Mouse (Mus musculus) activated CD4-positive, CD25-positive, alpha-beta regulatory T cell, adult 4 months (primary cell): ENCODE measurements around the gene Tnfrsf12a. TPM values are rescaled to one million over a fixed set of nuclear protein-coding genes. Genes with fewer than 3 reads are reported as not detected.

ENCODE experiments used
- ATAC-seq: one replicate; pipeline ENCODE4 v1.8.0; 2017
- polyA plus RNA-seq, 2 experiments: library from polyadenylated mRNA; unstranded; fragments of 100-300 nt; shearing (Covaris generic); gene quantifications; one replicate each; pipeline ENCODE4 v1.2.1; 2017

The Tnfrsf12a gene
- 1 to 10 TPM; 5.6 to 6.5 TPM for polyA plus RNA-seq

DNA sequence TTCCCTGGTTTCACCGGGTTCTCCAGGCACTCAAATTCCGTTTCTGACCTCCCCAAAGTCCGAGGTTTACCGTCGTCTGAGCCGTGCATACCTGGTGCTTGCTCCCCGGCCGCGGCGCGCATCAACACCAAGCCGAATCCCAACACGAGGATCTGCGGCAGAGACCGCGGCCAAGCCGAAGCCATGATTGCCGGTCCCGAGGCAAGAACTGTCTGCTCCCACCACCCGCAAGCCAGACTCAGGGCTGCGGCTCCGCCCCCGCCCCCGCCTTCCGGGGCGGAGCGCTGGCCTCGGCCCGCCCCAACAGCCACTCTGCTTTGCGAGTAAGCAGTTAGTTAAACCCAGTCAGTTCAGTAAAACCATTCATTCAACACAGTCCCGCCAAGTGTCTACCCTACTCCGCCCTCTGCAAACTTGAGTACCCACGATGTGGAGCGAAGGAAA lies at the start of gene Tnfrsf12a:
Gene Tnfrsf12a, minus strand, starts transcription at position 233 of the 444 bp plus-strand sequence.
- peak; percentile 59 for ATAC-seq

DNA sequence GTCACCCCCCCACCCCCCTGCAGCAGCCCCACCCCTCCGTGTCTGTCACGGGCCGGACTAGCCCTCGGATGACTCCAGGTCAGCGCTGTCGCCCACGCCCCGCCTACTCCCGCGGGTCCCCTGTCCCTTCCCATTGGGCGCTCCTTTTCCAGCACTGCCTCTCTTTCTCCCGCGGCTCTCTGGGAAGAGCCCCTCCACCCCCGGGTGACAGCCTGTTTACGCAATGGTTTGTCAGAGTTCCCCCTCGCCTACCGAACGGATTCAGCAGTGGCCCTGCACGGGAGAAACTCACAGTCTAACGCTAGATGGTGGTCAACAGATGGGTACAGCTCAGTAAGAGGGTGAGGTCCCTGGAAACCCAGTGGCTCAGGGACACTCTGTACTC lies 49.5 kb upstream of the Tnfrsf12a start:
- ATAC-seq, result no peak

DNA sequence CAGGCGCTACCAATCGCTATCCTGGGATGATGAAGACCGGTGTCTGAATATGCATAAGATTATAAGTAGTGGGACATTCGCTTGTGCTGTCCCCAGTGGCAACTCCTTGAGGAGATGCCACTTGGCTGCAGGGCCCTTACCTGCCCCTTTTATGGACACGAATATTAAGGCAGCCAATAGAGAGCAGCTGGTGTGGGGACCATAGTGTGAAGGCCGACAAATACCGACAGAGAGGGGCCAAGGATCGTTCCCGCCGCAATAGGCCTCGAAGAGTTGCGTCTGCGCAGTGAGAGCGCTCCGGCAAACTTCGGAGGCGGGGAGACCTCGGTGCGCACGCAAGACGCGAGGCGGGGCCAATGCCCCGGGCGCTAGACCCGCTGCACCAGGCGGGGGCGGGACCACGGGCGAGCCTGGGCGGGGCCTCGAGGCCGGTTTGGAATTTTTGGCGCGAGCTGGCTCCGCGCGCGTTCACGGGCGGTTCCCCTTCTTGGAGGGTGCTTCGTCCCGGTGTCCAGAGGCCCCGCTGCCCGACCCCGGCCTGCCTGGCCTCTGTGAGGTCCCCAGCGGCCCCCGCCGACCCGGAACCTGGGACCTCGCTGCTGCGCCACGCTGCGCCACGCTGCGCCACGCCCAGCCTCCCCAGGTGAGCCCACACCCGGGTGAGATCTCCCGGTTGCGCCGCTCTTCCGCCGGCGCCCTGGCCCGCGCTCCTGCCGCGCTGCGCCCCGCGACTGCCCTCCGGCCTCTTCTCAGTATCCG lies 48.9 kb upstream of the Tnfrsf12a start, which contains the start of gene Pkmyt1:
Gene Pkmyt1, plus strand, starts transcription at position 338 of the 759 bp plus-strand sequence.
- ATAC-seq, result peak; percentile 91

DNA sequence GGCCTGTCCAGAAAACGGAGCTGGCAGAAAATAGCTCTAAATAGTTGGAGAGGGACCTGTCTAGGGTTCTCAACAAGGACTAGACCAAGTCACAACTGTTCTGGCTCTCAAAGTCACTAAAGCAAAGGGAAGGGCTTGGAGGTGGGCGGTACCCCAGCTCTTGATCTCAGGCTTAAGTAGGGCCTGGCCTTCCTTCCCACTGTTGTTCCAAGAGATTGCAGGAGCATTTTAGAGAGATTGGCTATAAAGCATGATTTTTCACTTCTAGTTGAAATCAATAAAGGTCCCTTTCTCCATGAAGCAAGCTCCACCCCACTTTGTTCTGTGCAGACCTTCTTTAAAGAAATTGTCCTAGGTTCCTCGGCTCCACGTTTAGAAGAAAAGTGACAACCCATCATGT lies 48.2 kb upstream of the Tnfrsf12a start:
- no peak for ATAC-seq

DNA sequence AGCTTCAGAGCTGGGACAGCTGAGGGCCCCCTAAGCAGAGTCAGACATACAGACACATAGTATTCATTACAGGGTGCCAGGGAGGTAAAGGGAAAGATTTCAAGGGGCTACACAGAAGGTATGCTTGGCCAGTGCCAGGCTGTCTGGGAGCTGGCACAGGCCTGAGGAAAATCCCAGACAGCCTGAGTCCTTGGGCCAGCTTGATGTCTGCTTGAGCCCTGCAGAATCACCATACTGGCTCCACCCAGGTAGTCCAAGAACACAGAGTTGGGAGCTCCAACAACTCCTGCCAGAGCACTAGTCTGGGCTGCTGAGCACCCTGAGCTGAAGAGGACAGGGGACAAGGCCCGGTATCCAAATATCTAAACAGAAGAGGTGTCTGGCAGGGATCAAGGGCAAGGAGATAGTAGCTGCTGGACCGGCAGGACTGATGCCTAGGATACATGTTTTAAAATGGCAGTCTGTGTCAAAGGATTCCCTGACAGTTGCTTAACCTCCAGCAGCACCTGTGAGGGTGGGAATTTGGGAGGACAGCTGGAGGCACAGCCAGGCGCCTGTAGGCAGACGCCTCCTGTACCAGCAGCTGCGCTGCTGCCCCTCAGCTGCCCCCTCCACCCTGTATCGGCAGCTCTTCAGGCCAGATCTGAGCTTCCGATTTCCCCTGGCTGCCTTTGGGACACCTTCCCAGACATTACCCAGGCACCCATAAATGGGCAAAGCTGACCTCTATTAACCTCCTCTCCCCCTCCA lies 45.3 kb upstream of the Tnfrsf12a start, which contains the start of gene 1520401A03Rik:
Gene 1520401A03Rik, minus strand, starts transcription at position 408 of the 750 bp plus-strand sequence.
- no peak for ATAC-seq

DNA sequence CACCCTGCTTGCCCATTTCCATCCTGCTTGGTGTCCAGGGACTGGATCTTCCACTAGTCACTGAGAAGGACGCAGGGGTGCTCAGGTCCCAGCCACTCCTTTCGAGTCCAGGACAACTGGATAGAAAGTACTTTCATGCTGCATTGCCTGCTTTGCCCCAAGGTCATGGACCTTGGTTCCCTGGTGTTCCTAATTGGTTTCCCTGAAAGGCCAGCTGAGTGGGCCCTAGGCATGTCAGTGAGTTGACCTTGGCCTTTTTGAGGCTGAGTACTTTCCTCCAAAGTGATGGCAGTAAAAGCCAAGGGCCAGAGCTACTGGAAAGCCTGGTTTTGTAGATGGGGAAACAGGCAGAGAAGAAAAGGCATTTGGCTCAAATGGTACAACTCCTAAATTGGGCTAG lies 44.6 kb upstream of the Tnfrsf12a start:
- ATAC-seq, result no peak

DNA sequence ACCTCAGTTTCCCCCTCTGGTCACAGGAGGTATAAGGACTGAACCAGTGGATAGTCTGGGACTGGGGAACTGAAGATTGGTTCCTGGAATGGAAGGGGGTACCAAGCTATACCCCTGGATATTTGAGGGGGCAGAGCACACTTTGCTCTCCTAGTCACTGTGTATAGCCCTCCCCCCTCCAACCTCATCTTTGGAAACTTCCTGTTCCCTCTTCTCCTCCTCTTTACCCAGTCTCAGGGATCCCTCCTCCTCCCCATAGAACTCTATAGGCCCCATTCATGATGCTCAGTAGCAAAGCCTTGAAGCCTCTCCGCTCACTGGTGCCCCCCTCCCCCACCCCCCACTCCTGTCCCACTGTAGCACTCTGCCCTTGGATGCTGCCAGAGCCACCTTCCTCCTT lies 42.2 kb upstream of the Tnfrsf12a start:
- no peak for ATAC-seq

DNA sequence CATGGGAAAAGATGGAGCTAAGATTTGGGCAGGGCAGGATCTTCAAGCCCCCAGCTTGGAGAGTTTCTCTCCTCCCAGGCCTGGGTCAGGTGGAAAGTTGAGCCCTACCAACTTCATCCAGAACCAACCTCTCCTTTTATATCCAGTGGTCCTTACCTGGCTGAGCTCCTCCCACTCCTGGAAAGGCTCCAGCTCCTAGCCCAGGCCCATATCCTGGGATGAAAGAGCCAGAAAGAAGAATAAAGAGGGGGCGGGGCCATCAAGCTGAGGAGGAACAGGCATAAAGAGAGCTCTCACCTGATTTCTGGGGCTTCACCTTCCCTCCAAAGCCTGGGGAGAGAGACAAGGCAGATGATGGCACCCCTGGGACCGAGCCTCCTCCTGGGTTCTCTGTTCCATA lies 39.7 kb upstream of the Tnfrsf12a start:
- ATAC-seq, result no peak

DNA sequence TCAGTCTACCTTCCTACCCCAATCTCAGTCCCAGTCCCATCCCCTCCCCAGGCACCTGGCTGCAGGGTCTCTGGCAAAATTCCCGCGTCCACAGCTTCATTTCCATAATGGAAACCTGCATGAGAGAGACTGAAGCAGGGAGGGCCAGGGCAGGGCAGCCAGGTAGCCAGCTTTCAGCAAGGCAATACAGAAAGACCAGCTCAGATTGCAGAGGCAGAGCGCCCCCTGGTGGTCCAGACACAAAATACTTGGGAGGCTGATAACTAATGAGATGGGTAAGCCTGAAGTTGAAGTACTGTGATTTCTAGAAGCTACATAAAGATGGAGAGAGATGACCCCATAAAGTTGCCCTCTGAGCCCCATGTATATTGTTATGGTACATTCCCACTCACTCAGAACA lies 28.9 kb upstream of the Tnfrsf12a start:
- ATAC-seq, result peak; percentile 69

DNA sequence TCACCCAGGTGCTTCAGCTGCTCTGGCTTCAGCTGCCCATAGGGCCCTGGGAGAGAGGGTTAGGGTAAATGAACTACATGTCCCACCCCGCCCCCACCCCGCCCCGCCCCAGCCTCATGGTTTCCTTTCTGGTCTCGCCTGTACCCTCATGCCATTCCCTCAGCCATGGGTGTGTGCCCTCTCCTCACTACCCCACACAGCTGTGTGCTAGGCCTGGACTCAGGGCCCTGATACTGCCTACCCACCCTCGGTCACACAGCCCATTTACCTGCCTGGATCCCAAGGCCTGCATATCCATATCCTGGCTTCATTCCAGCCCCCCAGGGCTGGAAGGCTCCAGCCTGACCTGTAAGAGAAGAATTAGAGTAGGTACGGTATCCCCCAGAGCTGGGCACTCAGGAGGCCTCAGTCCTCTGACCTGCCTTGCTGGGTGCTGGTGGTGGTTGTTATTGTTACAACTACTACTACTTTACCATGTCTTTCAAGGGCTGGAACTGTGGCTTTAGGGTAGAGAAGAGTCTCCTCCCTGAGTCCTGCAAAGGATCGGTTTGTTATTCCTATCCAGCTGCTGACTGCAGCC lies 28.3 kb upstream of the Tnfrsf12a start:
- no peak for ATAC-seq

DNA sequence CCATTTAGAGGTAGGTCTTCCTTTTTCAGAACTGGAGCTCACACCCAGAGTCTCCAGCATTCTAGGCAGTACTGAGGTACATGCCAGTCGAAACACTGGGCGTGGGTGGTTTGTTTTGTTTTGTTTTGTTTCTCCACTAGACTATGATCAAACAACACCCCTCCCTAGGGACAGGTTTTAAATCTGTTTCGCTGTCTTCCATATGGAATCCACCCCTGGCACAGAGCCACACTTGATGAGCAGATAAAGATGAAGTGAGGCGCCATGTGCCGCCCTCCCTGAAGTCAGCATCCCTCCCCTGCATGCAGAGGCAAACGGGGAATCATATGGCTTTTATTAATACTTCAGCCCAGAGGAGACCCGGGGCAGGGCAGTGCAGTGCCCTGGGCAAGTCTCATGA lies 27.5 kb upstream of the Tnfrsf12a start:
- no peak for ATAC-seq

DNA sequence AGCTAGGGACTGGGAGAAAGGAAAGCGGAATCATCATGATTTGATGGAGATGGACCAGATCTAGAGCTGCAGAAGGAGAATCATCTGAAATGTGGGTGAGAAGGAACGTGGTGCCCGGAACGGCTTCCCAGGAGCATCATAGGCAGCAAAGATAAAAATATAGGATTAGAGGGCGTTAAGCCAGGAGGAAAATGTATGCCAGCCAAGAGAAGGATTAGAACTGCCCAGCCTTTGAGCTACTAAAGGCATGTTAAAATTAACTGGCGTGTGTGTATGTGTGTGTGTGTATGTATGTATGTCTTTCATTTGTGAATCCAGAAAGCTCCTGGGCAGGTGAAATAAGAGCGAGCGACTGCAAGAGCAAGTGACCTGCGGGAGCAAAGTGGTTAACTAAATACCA lies 26.0 kb upstream of the Tnfrsf12a start:
- no peak for ATAC-seq

DNA sequence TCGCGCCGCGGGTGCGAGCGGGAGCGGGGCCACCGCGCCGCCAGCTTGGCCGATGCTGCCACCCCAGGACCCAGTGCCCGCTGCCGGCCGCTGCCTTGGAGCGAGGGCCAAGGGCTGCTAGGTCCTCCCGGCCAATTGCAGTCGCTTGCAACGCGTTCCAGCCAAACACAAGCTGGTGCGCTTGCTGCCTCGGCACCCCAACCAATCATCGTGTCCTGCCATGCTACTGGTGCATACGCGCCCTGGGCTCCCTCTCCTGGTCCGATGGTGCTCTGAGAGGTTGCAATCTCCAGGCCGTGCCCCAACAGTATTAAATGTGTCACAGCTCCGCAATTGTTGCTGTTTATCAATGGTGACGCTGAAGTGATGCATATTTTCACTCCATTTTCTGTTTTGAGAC lies 22.8 kb upstream of the Tnfrsf12a start:
- peak; percentile 98 for ATAC-seq

DNA sequence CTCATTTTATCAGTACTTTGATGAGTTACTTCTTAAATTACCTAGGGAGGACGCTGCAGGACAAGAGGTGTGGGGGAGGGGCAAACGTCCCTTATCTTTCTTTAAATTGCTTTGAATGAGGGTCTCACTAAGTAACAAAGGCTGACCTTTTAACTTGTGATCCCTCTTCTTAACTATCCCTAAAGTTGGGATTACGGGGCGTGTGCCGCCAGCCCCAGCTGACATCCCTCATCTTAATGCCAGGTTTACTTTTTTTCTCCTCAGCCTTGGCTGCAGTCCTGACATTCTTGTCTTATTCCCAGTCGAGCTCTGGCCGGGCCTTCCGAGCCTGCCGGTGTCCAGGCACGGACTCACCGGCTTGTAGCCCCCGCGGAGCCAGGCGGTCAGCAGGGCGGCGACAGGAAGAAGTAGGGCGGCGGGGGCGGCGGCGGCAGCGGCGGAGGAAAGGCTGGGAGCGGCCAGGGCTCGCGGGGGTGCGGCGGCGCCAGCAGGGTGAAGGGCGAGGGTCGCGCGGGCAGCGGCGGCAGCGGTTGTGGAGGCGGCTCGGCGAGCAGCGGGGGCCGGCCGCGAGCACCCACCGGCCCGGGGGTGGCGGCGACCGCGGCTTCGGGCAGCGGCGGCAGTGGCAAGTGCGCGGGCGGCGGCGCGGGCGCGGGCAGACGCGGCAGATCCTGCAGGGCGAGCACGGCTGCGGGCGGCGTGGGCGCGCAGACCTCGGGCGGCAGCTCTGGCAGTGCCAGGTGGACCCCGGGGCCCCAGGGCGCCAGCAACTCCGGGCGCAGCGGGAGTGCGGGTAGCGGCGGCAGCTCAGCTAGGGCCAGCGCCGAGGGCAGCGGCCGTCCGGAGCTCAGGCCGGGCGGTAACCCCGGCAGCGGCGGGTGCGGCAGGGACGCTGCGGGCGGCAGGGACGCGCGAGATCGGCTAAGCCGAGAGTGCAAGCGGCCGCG lies 22.1 kb upstream of the Tnfrsf12a start:
- ATAC-seq, result no peak

DNA sequence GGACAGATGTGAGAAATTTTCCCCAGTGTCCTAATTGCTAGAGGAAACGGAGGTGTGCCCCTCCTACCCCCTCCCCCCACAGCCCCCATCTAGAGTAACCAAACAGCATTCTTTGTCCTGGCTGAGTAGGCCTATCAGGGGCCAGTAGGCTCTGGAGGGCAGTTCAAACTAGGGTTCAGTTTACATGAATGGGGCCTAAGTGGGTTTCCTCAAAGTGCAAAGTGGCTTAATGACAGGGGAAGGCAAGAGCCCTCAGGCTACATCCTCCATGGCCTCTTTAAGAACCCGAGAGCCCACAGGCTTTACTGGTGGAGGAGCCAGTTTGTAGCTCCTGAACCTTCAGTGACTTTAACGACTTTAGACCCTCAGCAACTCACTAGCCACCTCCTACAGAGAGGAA lies 18.5 kb upstream of the Tnfrsf12a start:
- ATAC-seq, result no peak

DNA sequence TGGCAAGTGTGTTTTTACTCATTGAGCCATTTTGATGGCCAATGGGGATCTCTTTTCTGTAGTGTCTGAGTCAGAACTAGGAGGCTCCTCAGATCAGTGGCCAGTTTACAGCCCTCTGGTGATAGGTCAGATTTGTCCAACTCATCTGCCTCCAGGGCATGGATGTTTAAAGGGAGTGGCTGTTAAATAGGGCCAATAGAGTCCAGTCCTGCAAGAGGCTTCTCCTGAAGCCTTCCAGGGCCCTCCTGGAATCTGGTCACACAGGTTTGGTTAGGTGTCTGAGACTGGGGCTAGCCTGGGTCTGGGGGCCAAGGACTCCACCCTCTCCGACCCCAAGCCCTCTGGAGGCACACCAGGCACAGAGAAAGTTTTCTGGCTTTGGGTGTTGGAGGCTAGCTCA lies 17.2 kb upstream of the Tnfrsf12a start:
- no peak for ATAC-seq

DNA sequence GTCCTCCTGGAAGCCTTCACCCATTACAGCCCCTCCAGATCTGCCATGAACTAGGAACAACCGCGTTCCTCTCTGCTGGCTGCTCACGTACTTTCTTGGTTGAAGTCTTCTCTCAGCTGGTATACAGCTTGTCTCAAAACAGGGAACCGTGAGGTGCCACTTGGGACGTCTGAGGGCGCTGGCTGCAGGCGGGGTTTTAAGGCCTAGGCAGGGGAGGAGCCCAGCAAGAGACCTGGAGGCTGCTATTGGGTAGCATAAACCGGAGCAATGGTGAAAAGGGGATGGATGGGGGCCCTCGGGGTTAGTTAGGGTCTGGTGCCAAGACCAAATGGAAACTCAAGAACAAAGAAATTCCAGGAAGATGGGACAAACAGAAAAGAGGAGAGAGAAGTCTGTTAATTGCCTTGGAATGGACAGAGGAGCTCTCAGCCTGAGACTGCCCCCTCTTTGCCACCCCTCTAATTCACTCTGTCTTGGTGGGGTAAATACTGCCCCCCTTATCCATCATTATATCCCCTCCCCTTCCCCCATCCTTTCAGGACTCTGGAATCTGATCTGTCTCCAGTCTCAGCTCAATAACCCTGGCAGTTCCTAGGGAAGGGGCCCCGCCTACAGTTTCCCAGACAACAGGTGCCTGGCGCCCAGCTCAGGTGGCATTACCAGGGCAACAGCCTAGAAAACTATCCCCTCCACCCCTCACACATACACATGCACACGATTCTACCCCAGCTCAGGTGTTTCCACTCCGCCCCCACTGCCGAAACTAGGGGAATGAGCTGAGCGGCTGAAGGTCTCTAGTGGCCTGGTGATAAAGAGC lies 6.8 kb upstream of the Tnfrsf12a start, which contains the start of gene Cldn9:
Gene Cldn9, minus strand, starts transcription at position 171 of the 817 bp plus-strand sequence.
- no peak for ATAC-seq

DNA sequence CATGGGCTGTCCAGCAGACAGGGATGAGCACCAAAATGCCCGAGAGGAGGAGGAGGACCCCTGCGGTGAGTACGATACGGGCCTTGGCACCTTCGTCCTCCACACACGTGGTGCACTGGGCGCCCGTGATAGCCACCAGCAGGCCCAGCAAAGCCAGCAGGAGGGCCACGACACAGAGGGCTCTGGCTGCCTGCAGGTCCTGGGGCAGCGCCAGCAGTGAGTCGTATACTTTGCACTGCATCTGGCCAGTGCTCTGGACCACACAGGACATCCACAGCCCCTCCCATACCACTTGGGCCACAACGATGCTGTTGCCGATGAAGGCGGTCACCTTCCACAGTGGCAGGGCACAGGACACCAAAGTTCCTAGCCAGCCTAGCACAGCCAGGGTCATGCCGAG lies 6.0 kb upstream of the Tnfrsf12a start:
- ATAC-seq, result no peak

DNA sequence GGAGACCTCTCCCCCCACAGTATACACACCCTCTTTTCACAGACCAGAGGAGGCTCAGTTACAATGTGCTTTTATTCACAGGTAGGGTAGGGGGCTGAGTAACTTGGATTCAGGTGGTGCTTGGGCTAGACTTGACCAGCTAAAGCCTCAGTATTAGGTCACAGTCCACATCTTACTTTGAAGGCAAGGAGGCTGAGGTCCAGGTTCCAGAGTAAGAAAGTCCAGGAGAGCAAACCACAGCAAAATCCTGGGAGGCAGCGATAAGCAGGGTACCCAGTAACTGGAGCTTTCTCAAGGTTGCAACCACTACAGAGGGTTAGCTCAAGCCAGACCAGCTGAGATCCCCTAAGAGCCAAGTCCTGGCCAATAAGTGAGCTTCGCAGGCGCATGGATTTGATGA lies 5.3 kb upstream of the Tnfrsf12a start:
- ATAC-seq, result no peak

DNA sequence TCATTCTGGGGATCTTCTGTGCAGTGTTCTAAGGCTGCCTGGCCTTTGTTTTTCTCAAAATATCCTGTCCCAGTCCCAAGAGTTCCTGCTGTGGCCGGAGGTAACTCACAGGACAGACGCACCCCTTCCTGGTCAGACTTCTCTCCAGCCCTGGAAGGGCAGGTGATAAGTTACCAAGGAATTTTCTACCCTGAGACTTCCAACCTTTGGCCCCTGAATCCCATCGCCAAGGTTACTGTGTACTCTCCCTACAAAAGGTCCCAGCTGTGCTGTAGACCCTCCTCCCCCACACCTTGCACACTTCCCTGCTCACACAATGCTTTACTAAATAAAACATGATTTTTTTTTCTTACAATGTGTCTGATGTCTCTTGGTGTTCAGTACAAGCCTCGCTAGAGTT lies 4.8 kb upstream of the Tnfrsf12a start:
- no peak for ATAC-seq

DNA sequence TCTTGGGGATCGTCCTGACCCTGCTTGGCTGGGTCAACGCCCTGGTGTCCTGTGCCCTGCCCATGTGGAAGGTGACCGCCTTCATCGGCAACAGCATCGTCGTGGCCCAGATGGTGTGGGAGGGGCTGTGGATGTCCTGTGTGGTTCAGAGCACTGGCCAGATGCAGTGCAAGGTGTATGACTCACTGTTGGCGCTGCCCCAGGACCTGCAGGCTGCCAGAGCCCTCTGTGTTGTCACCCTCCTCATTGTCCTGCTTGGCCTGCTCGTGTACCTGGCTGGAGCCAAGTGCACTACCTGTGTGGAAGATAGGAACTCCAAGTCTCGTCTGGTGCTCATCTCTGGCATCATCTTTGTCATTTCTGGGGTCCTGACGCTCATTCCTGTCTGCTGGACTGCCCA lies 3.8 kb upstream of the Tnfrsf12a start:
- no peak for ATAC-seq
